Mouse (Mus musculus): ENCODE data around the gene Slco1c1. TPM values are rescaled to one million over a fixed set of nuclear protein-coding genes. Genes with fewer than 3 reads are reported as not detected.
A peak's percentile ranks its signal among the peaks of the same experiment; 100 is the strongest.
"Not testable (repeated sequence)": the region's sequence is repeated elsewhere in the genome, so short reads cannot be mapped to it uniquely, and the experiment has no call there.

The Slco1c1 gene
- polyA plus RNA-seq, 1 experiment = 0.13 TPM

DNA sequence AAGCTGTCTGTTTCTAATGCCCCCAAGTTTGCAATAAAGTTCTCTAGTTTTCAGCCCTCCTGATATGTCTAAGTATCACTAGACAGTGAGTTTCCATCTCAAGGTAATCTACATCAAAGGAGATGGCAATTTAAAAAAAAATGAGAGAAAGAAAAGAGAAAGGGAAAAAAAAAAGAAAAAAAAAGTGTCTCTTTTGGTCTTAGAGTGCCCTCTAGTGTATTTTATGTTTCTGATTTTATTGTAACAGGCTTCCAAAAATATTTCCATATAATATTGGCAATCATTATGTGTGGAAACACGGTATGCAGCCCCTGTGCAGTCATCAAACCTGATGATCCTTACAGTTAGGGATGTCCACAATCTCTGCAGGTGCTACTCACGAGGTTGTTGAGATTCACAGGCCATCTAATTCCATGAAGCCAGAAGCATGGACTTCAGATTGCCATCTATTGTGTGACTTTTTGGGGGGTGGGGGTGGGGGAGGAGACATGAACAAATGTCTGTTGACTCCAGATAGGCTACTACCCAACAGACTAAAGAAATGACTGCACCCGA lies 52.6 kb downstream of the Slco1c1 start:
- 30% methylated on average over 3 of the region's 3 CpGs for WGBS
- TF ChIP-seq POLR2A (IDR thresholded peaks at IDR 0.05; ENCODE audit: borderline replicate concordance, extremely low read depth, low read depth, low read length) (no peak), CTCF (IDR thresholded peaks at IDR 0.05; ENCODE audit: insufficient read depth, low read length) (peak; percentile 42; the same call in 1 of the 2 replicates)
- H3K4me1 ChIP-seq (ENCODE audit: control insufficient read depth, insufficient read depth, low read length) = no peaks in the 10 kb centered on the region; the same call in 1 of the 2 replicates
- no peak for DNase-seq
- no peak overlapping the region for H3K4me3 ChIP-seq (replicated peaks; ENCODE audit: extremely low read depth, low read depth, low read length)

- Histone ChIP-seq H3K4me1 (ENCODE audit: control insufficient read depth, insufficient read depth, low read length) (no peaks in the 10 kb centered on the region), H3K4me3 (replicated peaks; ENCODE audit: extremely low read depth, low read depth, low read length) (no peak overlapping the region)
- DNase-seq = no peak
- no peak for TF ChIP-seq CTCF (IDR thresholded peaks at IDR 0.05; ENCODE audit: insufficient read depth, low read length)
- TF ChIP-seq POLR2A (IDR thresholded peaks at IDR 0.05; ENCODE audit: borderline replicate concordance, extremely low read depth, low read depth, low read length) = no peak
- WGBS = 71% methylated on average over 1 of the region's 1 CpGs
Measured at GRCm38 (mm10) chr6:141584791-141585403, 60.7 kb downstream of the Slco1c1 start.

GRCm38 (mm10) chr6:141590002-141590401 lies 65.8 kb downstream of the Slco1c1 start:
- DNase-seq = no peak
- TF ChIP-seq CTCF (IDR thresholded peaks at IDR 0.05; ENCODE audit: insufficient read depth, low read length) (no peak), POLR2A (IDR thresholded peaks at IDR 0.05; ENCODE audit: borderline replicate concordance, extremely low read depth, low read depth, low read length) (no peak)
- 58% methylated on average over 1 of the region's 1 CpGs for WGBS
- Histone ChIP-seq H3K4me1 (ENCODE audit: control insufficient read depth, insufficient read depth, low read length) (no peaks in the 10 kb centered on the region), H3K4me3 (replicated peaks; ENCODE audit: extremely low read depth, low read depth, low read length) (no peak overlapping the region)

DNA sequence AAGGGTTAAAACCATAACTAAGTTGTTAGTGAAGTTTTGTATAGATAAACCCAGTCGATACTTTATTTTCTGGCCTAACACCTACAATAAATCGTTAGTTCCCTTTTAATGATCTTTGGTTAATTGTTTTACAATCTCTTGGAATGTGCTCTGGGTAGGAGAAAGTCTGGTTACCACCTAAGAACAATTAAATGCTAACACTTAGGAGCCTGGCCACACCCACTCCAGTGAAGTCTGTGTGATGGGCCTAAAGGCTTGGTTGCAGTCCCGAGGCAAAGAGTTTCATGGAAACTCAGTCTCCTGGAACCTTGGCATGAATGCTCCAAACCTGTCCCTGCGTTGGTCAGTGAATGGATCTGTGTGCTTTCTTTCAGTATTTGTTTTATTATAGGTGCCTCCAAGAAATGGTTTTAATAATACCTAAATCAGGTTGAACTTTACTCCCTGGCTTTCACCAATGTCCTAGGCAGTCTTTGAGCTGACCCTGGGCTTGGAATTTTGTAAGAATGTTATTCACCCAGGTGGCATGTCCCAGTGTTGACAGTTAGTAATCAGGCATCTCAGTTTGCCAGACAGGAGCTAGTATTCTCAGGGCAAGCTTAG lies 66.5 kb downstream of the Slco1c1 start:
- not testable (repeated sequence) for H3K4me3 ChIP-seq (replicated peaks; ENCODE audit: extremely low read depth, low read depth, low read length); H3K4me1 ChIP-seq (ENCODE audit: control insufficient read depth, insufficient read depth, low read length); DNase-seq
- 47% methylated on average over 4 of the region's 4 CpGs for WGBS

DNA sequence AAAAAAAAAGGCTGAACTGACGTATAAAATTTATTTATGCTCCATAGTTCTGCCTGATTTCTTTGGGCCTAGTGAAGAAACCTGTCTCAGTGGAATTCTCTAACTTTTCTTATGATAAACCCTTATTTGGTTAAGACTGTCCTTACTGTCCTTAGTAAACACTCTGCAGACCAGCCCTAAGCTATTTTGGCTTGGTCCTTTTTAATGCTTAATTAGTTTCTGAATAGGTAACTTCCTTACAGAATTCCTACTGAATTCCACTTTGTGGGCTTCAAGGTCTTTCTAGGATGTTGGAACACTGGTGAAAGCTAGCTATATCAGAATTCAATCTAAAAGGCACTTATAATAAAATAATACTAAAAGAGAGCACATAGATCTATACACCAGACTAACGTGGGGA lies 71.9 kb downstream of the Slco1c1 start:
- TF ChIP-seq POLR2A (IDR thresholded peaks at IDR 0.05; ENCODE audit: borderline replicate concordance, extremely low read depth, low read depth, low read length) = no peak
- no peak for TF ChIP-seq CTCF (IDR thresholded peaks at IDR 0.05; ENCODE audit: insufficient read depth, low read length)

DNA sequence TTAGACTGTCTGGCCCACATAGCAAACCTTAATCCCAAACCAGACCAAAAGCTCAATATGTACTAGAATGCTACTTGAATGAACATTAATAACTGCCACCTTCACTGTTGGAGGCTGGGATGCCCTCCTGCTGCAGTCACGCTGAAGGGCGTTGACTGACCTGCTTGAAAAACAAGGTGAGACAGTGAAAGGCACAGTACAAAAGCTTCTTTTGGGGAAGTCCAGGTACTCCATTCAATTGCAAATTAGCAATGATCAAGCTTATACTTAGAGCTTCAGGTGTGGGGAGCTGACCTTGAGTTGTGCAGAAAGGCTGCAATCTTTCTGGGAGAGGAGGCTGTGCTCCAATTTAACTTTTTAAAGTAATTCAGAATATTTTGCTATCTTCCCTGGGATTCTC lies 72.9 kb downstream of the Slco1c1 start:
- TF ChIP-seq POLR2A (IDR thresholded peaks at IDR 0.05; ENCODE audit: borderline replicate concordance, extremely low read depth, low read depth, low read length) = no peak
- no peak for TF ChIP-seq CTCF (IDR thresholded peaks at IDR 0.05; ENCODE audit: insufficient read depth, low read length)
- no peak for DNase-seq
- no peaks in the 10 kb centered on the region for H3K4me1 ChIP-seq (ENCODE audit: control insufficient read depth, insufficient read depth, low read length)
- H3K4me3 ChIP-seq (replicated peaks; ENCODE audit: extremely low read depth, low read depth, low read length) = no peak overlapping the region
- 96% methylated on average over 2 of the region's 2 CpGs for WGBS

More for the DNA sequence above, 71.9 kb downstream of the Slco1c1 start:
- Histone ChIP-seq H3K4me3 (replicated peaks; ENCODE audit: extremely low read depth, low read depth, low read length) (no peak overlapping the region), H3K4me1 (ENCODE audit: control insufficient read depth, insufficient read depth, low read length) (no peaks in the 10 kb centered on the region)
- DNase-seq = no peak
- 77% methylated on average over 2 of the region's 2 CpGs for WGBS

DNA sequence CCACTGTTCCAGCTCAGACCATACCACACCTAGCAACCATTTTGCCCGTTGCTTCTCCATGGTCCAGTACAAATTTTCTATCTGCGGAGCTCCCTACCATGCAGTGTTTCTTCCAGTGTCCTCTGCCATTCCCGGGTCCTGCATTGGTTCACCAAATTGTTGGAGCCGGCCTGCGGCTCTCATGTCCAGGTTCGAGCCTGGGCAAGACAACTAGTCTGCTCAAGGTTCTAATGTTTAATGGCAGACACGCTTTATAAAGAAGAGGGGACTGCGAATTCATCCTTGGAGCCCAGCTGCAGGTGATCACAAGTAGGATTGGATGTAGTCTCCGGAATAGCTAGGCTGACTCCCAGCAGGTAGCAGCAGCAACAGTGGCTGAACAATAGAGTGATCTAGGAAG lies 76.8 kb downstream of the Slco1c1 start:
- 68% methylated on average over 9 of the region's 9 CpGs for WGBS
- no peaks in the 10 kb centered on the region for H3K4me1 ChIP-seq (ENCODE audit: control insufficient read depth, insufficient read depth, low read length)
- DNase-seq = no peak
- no peak overlapping the region for H3K4me3 ChIP-seq (replicated peaks; ENCODE audit: extremely low read depth, low read depth, low read length)
- TF ChIP-seq CTCF (IDR thresholded peaks at IDR 0.05; ENCODE audit: insufficient read depth, low read length) = no peak
- no peak for TF ChIP-seq POLR2A (IDR thresholded peaks at IDR 0.05; ENCODE audit: borderline replicate concordance, extremely low read depth, low read depth, low read length)

- TF ChIP-seq POLR2A (IDR thresholded peaks at IDR 0.05; ENCODE audit: borderline replicate concordance, extremely low read depth, low read depth, low read length) = no peak
- TF ChIP-seq CTCF (IDR thresholded peaks at IDR 0.05; ENCODE audit: insufficient read depth, low read length) = no peak
- H3K4me1 ChIP-seq (ENCODE audit: control insufficient read depth, insufficient read depth, low read length) = no peaks in the 10 kb centered on the region
- no peak for DNase-seq
- 66% methylated on average over 2 of the region's 2 CpGs for WGBS
- H3K4me3 ChIP-seq (replicated peaks; ENCODE audit: extremely low read depth, low read depth, low read length) = no peak overlapping the region
Measured at GRCm38 (mm10) chr6:141610702-141611260, 86.6 kb downstream of the Slco1c1 start.

- Histone ChIP-seq H3K4me1 (ENCODE audit: control insufficient read depth, insufficient read depth, low read length) (no peaks in the 10 kb centered on the region), H3K4me3 (replicated peaks; ENCODE audit: extremely low read depth, low read depth, low read length) (no peak overlapping the region)
- DNase-seq = no peak
- TF ChIP-seq POLR2A (IDR thresholded peaks at IDR 0.05; ENCODE audit: borderline replicate concordance, extremely low read depth, low read depth, low read length) = no peak
- TF ChIP-seq CTCF (IDR thresholded peaks at IDR 0.05; ENCODE audit: insufficient read depth, low read length) = no peak
Measured at GRCm38 (mm10) chr6:141614017-141614416, 89.8 kb downstream of the Slco1c1 start.

- H3K4me1 ChIP-seq (ENCODE audit: control insufficient read depth, insufficient read depth, low read length) = no peaks in the 10 kb centered on the region
- TF ChIP-seq POLR2A (IDR thresholded peaks at IDR 0.05; ENCODE audit: borderline replicate concordance, extremely low read depth, low read depth, low read length) = no peak
- no peak for TF ChIP-seq CTCF (IDR thresholded peaks at IDR 0.05; ENCODE audit: insufficient read depth, low read length)
- no peak for DNase-seq
- H3K4me3 ChIP-seq (replicated peaks; ENCODE audit: extremely low read depth, low read depth, low read length) = no peak overlapping the region
- WGBS = 89% methylated on average over 3 of the region's 3 CpGs
Measured at GRCm38 (mm10) chr6:141615348-141615747, 91.2 kb downstream of the Slco1c1 start.

Other genes starting within 250 kb of the Slco1c1 start
- gene Slco1b2, start 105.2 kb downstream of the Slco1c1 start, polyA plus RNA-seq (2012; rRNA removed) = 0.13 TPM in 1 of 2 replicates, not detected in the other
- gene Gm5724, start 249.4 kb downstream of the Slco1c1 start, polyA plus RNA-seq (2012; rRNA removed) = not detected in 2 replicates